Mouse (Mus musculus): ENCODE measurements around the gene Mzf1.

DNA sequence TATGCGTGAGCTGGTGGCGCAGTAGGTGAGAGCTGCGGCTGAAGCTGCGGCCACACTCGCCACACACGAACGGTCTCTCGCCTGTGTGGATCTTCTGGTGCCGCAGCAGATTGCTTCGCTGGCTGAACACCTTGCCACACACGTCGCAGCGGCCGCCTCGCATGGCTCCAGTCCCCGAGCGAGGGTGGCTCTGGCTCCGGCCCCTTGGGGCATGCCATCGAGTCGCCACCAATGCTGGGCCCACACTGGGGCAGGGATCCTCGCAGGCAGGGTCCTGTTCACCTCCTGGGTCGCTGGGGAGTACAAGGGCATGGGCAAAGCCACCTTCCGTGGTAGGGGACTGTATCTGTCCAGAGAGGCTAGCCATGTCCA lies 10.3 kb downstream of the Mzf1 start:
- no peak for TF ChIP-seq CTCF (conservative IDR thresholded peaks at IDR 0.05 in 1 of 2, IDR thresholded peaks at IDR 0.05 in 1 of 2; ENCODE audit: low read depth in 2 of 2, low read length in 2 of 2)
- no peak for TF ChIP-seq MAX (IDR thresholded peaks at IDR 0.05; ENCODE audit: low read length)
- no peak for TF ChIP-seq USF2 (conservative IDR thresholded peaks at IDR 0.05; ENCODE audit: low read depth, low read length)
- no peak for TF ChIP-seq SMC3 (IDR thresholded peaks at IDR 0.05; ENCODE audit: low read depth, low read length)
- TF ChIP-seq E2F4 (IDR thresholded peaks at IDR 0.05; ENCODE audit: insufficient replicate concordance, low read depth, low read length): no peak
- TF ChIP-seq ELF1 (IDR thresholded peaks at IDR 0.05; ENCODE audit: low read depth, low read length): no peak
- TF ChIP-seq CHD2 (IDR thresholded peaks at IDR 0.05; ENCODE audit: low read length): no peak
- TF ChIP-seq PAX5 (IDR thresholded peaks at IDR 0.05; ENCODE audit: low read length): no peak
- TF ChIP-seq ZC3H11A (IDR thresholded peaks at IDR 0.05; ENCODE audit: low read depth, low read length): no peak
- no peak for TF ChIP-seq POLR2A (IDR thresholded peaks at IDR 0.05; ENCODE audit: low read depth, low read length)
- no peak for TF ChIP-seq ETS1 (conservative IDR thresholded peaks at IDR 0.05; ENCODE audit: low read depth, low read length)
- TF ChIP-seq MYC (IDR thresholded peaks at IDR 0.05; ENCODE audit: low read depth, low read length): no peak
- TF ChIP-seq CHD1 (IDR thresholded peaks at IDR 0.05; ENCODE audit: low read depth, low read length): no peak
- TF ChIP-seq MEF2A (IDR thresholded peaks at IDR 0.05; ENCODE audit: borderline replicate concordance, low read depth, low read length): no peak

All from CH12.LX (cell line).